Mouse (Mus musculus) 3T3-L1 (cell line): ENCODE results near the gene Pcp4l1.
"Not testable (repeated sequence)": the region's sequence is repeated elsewhere in the genome, so short reads cannot be mapped to it uniquely, and the experiment has no call there.

Experiments
- DNase-seq: peaks from one replicate; pipeline ENCODE4 v3.0.0-alpha.2; 2015; ENCODE audit warnings: low read depth, low spot score

The Pcp4l1 gene

DNA sequence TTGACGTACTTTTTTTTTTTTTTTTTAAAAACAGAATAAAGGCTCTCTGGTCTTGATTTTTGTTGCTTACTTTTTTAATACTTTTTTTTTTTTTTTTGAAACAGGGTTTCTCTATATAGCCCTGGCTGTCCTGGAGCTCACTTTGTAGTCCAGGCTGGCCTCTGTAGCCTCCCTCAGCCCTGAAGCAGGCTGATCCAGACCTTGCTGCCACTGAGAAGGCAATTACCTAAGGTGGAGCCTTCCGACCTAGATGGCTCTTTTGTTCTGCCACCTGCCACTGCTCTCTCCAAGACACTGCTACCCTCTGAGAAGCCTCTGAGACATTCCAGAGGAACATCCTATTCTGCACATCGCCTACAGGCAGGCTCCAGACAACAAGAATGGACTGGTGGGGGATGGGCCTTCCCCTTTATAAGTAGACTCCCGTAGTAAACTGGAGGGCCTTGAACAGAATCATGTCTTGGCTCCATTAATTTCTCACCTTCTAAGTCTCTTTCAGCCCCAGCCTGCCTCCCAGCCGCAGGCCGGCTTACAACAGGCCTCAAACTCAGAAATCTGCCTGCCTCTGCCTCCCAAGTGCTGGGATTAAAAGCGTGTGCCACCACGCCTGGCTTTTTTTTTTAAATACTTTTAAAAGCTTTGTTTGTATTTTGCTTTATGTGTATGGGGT, 58.4 kb downstream of the Pcp4l1 start:
- not testable (repeated sequence) for DNase-seq

DNA sequence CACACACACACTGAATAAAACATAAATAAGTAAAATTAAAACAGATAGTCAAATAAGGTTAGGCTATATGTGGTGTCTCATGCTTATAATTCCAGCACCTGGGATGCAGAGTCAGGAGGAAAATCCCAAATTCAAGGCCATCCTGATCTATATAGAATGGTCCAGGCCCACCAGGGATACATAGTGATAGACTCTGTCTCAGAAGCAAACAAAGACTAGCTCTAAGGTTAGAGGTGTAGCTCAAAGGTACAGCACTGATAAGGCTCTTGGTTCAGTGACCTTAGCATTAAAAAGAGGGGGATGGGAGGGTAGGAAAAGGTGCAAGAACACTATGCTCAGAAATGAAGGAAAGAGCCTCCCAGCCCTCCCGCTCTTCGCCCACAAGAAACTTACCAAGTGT, 60.5 kb downstream of the Pcp4l1 start:
- no peak for DNase-seq

DNA sequence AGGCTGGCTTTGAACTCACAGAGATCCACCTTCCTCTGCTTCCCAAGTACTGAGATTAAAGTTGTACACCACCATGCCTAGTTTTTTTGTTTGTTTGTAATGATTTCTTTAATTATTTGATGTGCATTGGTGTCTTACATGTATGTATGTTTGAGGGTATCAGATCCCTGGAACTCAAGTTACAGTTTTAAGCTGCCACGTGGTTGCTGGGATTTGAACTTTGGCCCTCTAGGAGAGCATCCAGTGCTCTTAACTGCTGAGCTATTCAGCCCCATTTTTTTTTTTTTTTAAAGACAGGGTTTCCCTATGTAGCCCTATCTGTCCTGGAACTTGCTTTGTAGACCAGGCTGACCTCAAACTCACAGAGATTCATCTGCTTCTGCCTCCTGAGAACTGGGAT, 65.1 kb downstream of the Pcp4l1 start:
- DNase-seq: no peak

- DNase-seq: no peak
These were observed 66.8 kb downstream of the Pcp4l1 start for GRCm38 (mm10) chr1:171129251-171129650.

DNA sequence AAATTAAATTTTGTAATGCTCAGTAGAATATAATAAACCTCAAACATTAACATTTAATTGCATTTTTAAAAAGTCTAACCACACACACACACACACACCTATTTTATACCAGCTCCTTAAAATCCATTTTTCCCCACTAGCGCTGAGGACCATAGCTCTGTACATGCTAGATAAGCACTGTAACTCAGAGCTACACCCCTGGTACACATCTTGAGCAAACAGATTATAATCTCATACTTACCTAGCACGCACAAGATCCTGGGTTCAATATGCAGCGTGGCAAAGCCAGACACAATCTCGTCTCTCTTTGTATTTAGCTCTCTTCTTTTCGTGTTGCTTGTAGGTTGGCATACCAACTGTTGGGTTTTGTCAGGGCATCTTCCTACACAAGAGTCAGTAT, 71.7 kb downstream of the Pcp4l1 start:
- DNase-seq: no peak
